Mouse (Mus musculus) G1E (cell line): ENCODE measurements around the gene Armh1.

Experiments used
- CTCF ChIP-seq: IDR thresholded peaks from 2 replicates; pipeline ENCODE4 v1.5.1; 2012; ENCODE audit warnings: low read depth, low read length, inconsistent platforms, mixed read lengths
- GATA1 ChIP-seq: IDR thresholded peaks from 2 replicates; pipeline ENCODE4 v1.6.1; 2012; ENCODE audit warnings: borderline replicate concordance, low read length, inconsistent platforms, mixed read lengths
- TAL1 ChIP-seq: conservative IDR thresholded peaks from 2 replicates; pipeline ENCODE4 v1.6.1; 2012; ENCODE audit warnings: low read depth, low read length, inconsistent platforms, mixed read lengths

GRCm38 (mm10) chr4:117210147-117211074, 41.5 kb downstream of the Armh1 start:
- TF ChIP-seq GATA1 (no peak), CTCF (peak; percentile 61), TAL1 (no peak)
